Mouse (Mus musculus): ENCODE data around the gene Fbxw4.

The Fbxw4 gene
- long read RNA-seq, experiment 1, partial matches to known transcripts: 0 of 1 reads
- long read RNA-seq, experiment 1, other reads (novel, unspliced or antisense): 1 of 1 reads
- long read RNA-seq, experiment 2, partial matches to known transcripts: 1 of 3 reads
- long read RNA-seq, experiment 2, other reads (novel, unspliced or antisense): 1 of 3 reads

GRCm38 (mm10) chr19:45659738-45660502, at the start of gene Fbxw4:
Fbxw4 (minus strand) TSS chr19:45660312.
- intact Hi-C loops (cut with DNase I): no loop called here

- intact Hi-C loops (cut with DNase I): no loop called here
These were observed 48.6 kb upstream of the Fbxw4 start for GRCm38 (mm10) chr19:45708704-45709103.

GRCm38 (mm10) chr19:45696281-45696600, 36.1 kb upstream of the Fbxw4 start:
- intact Hi-C loops (cut with DNase I): no loop called here

- intact Hi-C loops (cut with DNase I): no loop called here
These were observed 35.6 kb upstream of the Fbxw4 start for GRCm38 (mm10) chr19:45695496-45696280.

- intact Hi-C loops (cut with DNase I): no loop called here
These were observed 33.9 kb upstream of the Fbxw4 start for GRCm38 (mm10) chr19:45694056-45694455.

- intact Hi-C loops (cut with DNase I): no loop called here
These were observed 32.1 kb upstream of the Fbxw4 start for GRCm38 (mm10) chr19:45692211-45692610.

GRCm38 (mm10) chr19:45691001-45691535, 31.0 kb upstream of the Fbxw4 start:
- intact Hi-C loops (cut with DNase I): no loop called here

- intact Hi-C loops (cut with DNase I): no loop called here
These were observed 26.9 kb upstream of the Fbxw4 start for GRCm38 (mm10) chr19:45687001-45687400.

GRCm38 (mm10) chr19:45683676-45684075, 23.6 kb upstream of the Fbxw4 start:
- intact Hi-C loops (cut with DNase I): no loop called here

GRCm38 (mm10) chr19:45680495-45681130, 20.5 kb upstream of the Fbxw4 start:
- intact Hi-C loops (cut with DNase I): no loop called here

- intact Hi-C loops (cut with DNase I): no loop called here
These were observed 16.7 kb upstream of the Fbxw4 start for GRCm38 (mm10) chr19:45676723-45677269.

GRCm38 (mm10) chr19:45675720-45676581, 15.8 kb upstream of the Fbxw4 start:
- intact Hi-C loops (cut with DNase I): no loop called here

- intact Hi-C loops (cut with DNase I): no loop called here
These were observed 15.1 kb upstream of the Fbxw4 start for GRCm38 (mm10) chr19:45675196-45675595.

GRCm38 (mm10) chr19:45672971-45673370, 12.9 kb upstream of the Fbxw4 start:
- intact Hi-C loops (cut with DNase I): no loop called here

- intact Hi-C loops (cut with DNase I): no loop called here
These were observed 8.9 kb upstream of the Fbxw4 start for GRCm38 (mm10) chr19:45668986-45669385.

- intact Hi-C loops (cut with DNase I): no loop called here
These were observed 3.7 kb upstream of the Fbxw4 start for GRCm38 (mm10) chr19:45663851-45664250.

- intact Hi-C loops (cut with DNase I): no loop called here
These were observed 335 bp upstream of the Fbxw4 start for GRCm38 (mm10) chr19:45660503-45660790.

GRCm38 (mm10) chr19:45659301-45659737, 793 bp downstream of the Fbxw4 start:
- intact Hi-C loops (cut with DNase I): no loop called here

GRCm38 (mm10) chr19:45658556-45659268, 1.4 kb downstream of the Fbxw4 start:
- intact Hi-C loops (cut with DNase I): no loop called here

- intact Hi-C loops (cut with DNase I): no loop called here
These were observed 2.3 kb downstream of the Fbxw4 start for GRCm38 (mm10) chr19:45657828-45658227.
